Mouse (Mus musculus): ENCODE data around the gene Socs7. TPM values are rescaled to one million over a fixed set of nuclear protein-coding genes. Genes with fewer than 3 reads are reported as not detected.

The Socs7 gene
- polyA plus RNA-seq, 1 experiment, result 13.5 TPM

DNA sequence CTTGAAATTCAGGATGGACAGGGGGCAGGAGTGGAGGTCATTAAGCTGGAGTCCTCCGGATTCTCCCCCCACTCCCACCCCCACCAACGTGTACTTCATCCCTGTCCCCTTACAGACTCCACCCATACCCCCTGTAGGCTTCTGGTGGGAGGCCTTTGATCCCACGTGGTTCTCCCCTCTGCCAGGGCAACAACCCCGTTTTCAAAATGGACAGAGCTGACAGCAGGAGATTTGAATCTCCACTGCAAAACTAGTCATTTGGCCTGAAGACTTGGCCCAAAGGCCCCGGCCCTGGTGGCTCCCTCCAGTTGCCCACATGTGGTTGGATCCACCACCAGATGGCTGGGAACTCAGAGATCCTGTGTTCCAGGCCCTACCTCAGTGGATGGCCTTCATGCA, 54.3 kb downstream of the Socs7 start:
- no peak overlapping the region for H3K27ac ChIP-seq (ENCODE audit: insufficient read depth, low read depth, low read length)
- no peak for DNase-seq

GRCm38 (mm10) chr11:97418834-97419539, 56.6 kb downstream of the Socs7 start:
- Histone ChIP-seq H3K27me3 (replicated peaks; ENCODE audit: control insufficient read depth, insufficient read depth, low read length) (no peaks in the 10 kb centered on the region), H3K36me3 (ENCODE audit: control insufficient read depth, insufficient read depth, low read length) (no peaks in the 10 kb centered on the region), H3K4me3 (ENCODE audit: insufficient read depth, low read depth, low read length) (no peak overlapping the region), H3K27ac (ENCODE audit: insufficient read depth, low read depth, low read length) (no peak overlapping the region), H3K4me1 (ENCODE audit: control insufficient read depth, insufficient read depth, low read length) (peaks cover 3% of the 10 kb centered on the region; the same call in 1 of the 2 replicates)
- no peak for TF ChIP-seq CTCF (conservative IDR thresholded peaks at IDR 0.05; ENCODE audit: insufficient read depth, insufficient read length, low read depth, low read length)
- no peak for TF ChIP-seq POLR2A (IDR thresholded peaks at IDR 0.05; ENCODE audit: low read depth, low read length)
- no peak for DNase-seq
- WGBS, result 78% methylated on average over 14 of the region's 14 CpGs

More for the DNA sequence above, 54.3 kb downstream of the Socs7 start:
- H3K27me3 ChIP-seq (replicated peaks; ENCODE audit: control insufficient read depth, insufficient read depth, low read length), result no peaks in the 10 kb centered on the region
- H3K4me1 ChIP-seq (ENCODE audit: control insufficient read depth, insufficient read depth, low read length), result peaks cover 3% of the 10 kb centered on the region; the same call in 1 of the 2 replicates
- TF ChIP-seq CTCF (conservative IDR thresholded peaks at IDR 0.05; ENCODE audit: insufficient read depth, insufficient read length, low read depth, low read length) (no peak), POLR2A (IDR thresholded peaks at IDR 0.05; ENCODE audit: low read depth, low read length) (no peak)
- H3K36me3 ChIP-seq (ENCODE audit: control insufficient read depth, insufficient read depth, low read length), result no peaks in the 10 kb centered on the region
- 22% methylated on average over 5 of the region's 5 CpGs for WGBS
- no peak overlapping the region for H3K4me3 ChIP-seq (ENCODE audit: insufficient read depth, low read depth, low read length)

- no peak for TF ChIP-seq CTCF (conservative IDR thresholded peaks at IDR 0.05; ENCODE audit: insufficient read depth, insufficient read length, low read depth, low read length)
- Histone ChIP-seq H3K4me3 (ENCODE audit: insufficient read depth, low read depth, low read length) (no peak overlapping the region), H3K4me1 (ENCODE audit: control insufficient read depth, insufficient read depth, low read length) (peaks cover 3% of the 10 kb centered on the region; the same call in 1 of the 2 replicates), H3K36me3 (ENCODE audit: control insufficient read depth, insufficient read depth, low read length) (no peaks in the 10 kb centered on the region), H3K27ac (ENCODE audit: insufficient read depth, low read depth, low read length) (no peak overlapping the region), H3K27me3 (replicated peaks; ENCODE audit: control insufficient read depth, insufficient read depth, low read length) (no peaks in the 10 kb centered on the region)
- no peak for DNase-seq
- WGBS, result 68% methylated on average over 5 of the region's 5 CpGs
Measured at GRCm38 (mm10) chr11:97419540-97419900, 57.2 kb downstream of the Socs7 start.

- TF ChIP-seq CTCF (conservative IDR thresholded peaks at IDR 0.05; ENCODE audit: insufficient read depth, insufficient read length, low read depth, low read length), result no peak
- H3K36me3 ChIP-seq (ENCODE audit: control insufficient read depth, insufficient read depth, low read length), result no peaks in the 10 kb centered on the region
- 76% methylated on average over 4 of the region's 4 CpGs for WGBS
Measured at GRCm38 (mm10) chr11:97422507-97422906, 60.2 kb downstream of the Socs7 start.

GRCm38 (mm10) chr11:97424092-97424692, 61.8 kb downstream of the Socs7 start:
- DNase-seq, result no peak
- Histone ChIP-seq H3K27ac (ENCODE audit: insufficient read depth, low read depth, low read length) (no peak overlapping the region), H3K4me1 (ENCODE audit: control insufficient read depth, insufficient read depth, low read length) (peaks cover 6% of the 10 kb centered on the region; the same call in 1 of the 2 replicates), H3K4me3 (ENCODE audit: insufficient read depth, low read depth, low read length) (no peak overlapping the region), H3K27me3 (replicated peaks; ENCODE audit: control insufficient read depth, insufficient read depth, low read length) (no peaks in the 10 kb centered on the region), H3K36me3 (ENCODE audit: control insufficient read depth, insufficient read depth, low read length) (no peaks in the 10 kb centered on the region)
- no peak for TF ChIP-seq CTCF (conservative IDR thresholded peaks at IDR 0.05; ENCODE audit: insufficient read depth, insufficient read length, low read depth, low read length)
- TF ChIP-seq POLR2A (IDR thresholded peaks at IDR 0.05; ENCODE audit: low read depth, low read length), result no peak
- 73% methylated on average over 5 of the region's 5 CpGs for WGBS

More at GRCm38 (mm10) chr11:97422507-97422906, 60.2 kb downstream of the Socs7 start:
- Histone ChIP-seq H3K4me3 (ENCODE audit: insufficient read depth, low read depth, low read length) (no peak overlapping the region), H3K27ac (ENCODE audit: insufficient read depth, low read depth, low read length) (no peak overlapping the region), H3K27me3 (replicated peaks; ENCODE audit: control insufficient read depth, insufficient read depth, low read length) (no peaks in the 10 kb centered on the region), H3K4me1 (ENCODE audit: control insufficient read depth, insufficient read depth, low read length) (no peaks in the 10 kb centered on the region)
- DNase-seq, result no peak

DNA sequence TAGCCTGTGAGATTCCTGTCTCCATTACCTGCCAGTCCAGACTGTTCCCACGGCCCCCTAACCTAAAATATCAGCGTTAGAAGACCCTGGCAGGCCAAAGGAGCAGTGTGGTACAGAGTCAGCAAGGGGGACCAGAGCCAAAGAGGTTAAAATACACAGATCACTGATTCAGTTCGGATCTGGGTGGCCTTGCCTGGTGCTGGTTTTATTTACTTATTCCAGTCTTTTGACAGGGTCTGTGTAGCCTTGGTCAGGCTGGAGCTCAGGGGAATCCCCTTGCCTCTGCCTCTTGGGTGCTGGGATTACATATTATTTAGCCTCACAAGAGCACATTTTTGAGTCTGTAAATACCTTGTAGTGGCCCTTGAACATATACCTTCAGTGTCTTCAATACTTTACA, 62.5 kb downstream of the Socs7 start:
- Histone ChIP-seq H3K4me1 (ENCODE audit: control insufficient read depth, insufficient read depth, low read length) (peaks cover 6% of the 10 kb centered on the region; the same call in 1 of the 2 replicates), H3K4me3 (ENCODE audit: insufficient read depth, low read depth, low read length) (no peak overlapping the region), H3K36me3 (ENCODE audit: control insufficient read depth, insufficient read depth, low read length) (no peaks in the 10 kb centered on the region), H3K27ac (ENCODE audit: insufficient read depth, low read depth, low read length) (no peak overlapping the region), H3K27me3 (replicated peaks; ENCODE audit: control insufficient read depth, insufficient read depth, low read length) (no peaks in the 10 kb centered on the region)
- no peak for TF ChIP-seq POLR2A (IDR thresholded peaks at IDR 0.05; ENCODE audit: low read depth, low read length)
- no peak for TF ChIP-seq CTCF (conservative IDR thresholded peaks at IDR 0.05; ENCODE audit: insufficient read depth, insufficient read length, low read depth, low read length)
- 70% methylated on average over 3 of the region's 3 CpGs for WGBS
- no peak for DNase-seq
